Mouse (Mus musculus) kidney, adult 2 months (tissue): ENCODE results near the gene Clca4b. TPM values are rescaled to one million over a fixed set of nuclear protein-coding genes. Genes with fewer than 3 reads are reported as not detected.
"Not testable (repeated sequence)": the region's sequence is repeated elsewhere in the genome, so short reads cannot be mapped to it uniquely, and the experiment has no call there.

Experiments
- DNase-seq: peaks from one replicate; pipeline ENCODE4 v3.0.0; 2021
- H3K27ac ChIP-seq: fragments of 200-500 bp; 2 replicates; pipeline ENCODE4 v1.5.1; 2012; ENCODE audit warnings: low read depth, low read length, control low read depth, inconsistent platforms; ENCODE audit not compliant: insufficient read depth
- H3K27me3 ChIP-seq: fragments of 200-500 bp; replicated peaks from 2 replicates; pipeline ENCODE4 v1.6.1; 2012; ENCODE audit warnings: mild to moderate bottlenecking, moderate library complexity, low read length, inconsistent platforms; ENCODE audit not compliant: control insufficient read depth, insufficient read depth
- H3K36me3 ChIP-seq: fragments of 200-500 bp; 2 replicates; pipeline ENCODE4 v1.6.1; 2012; ENCODE audit warnings: mild to moderate bottlenecking, moderate library complexity, low read length, inconsistent platforms; ENCODE audit not compliant: control insufficient read depth, insufficient read depth
- H3K4me1 ChIP-seq: fragments of 200-500 bp; 2 replicates; pipeline ENCODE4 v1.6.1; 2011; ENCODE audit warnings: low read length; ENCODE audit not compliant: control insufficient read depth, insufficient read depth
- H3K4me3 ChIP-seq: fragments of 200-500 bp; 2 replicates; pipeline ENCODE4 v1.5.1; 2011; ENCODE audit warnings: mild to moderate bottlenecking, low read depth, low read length, control low read depth; ENCODE audit not compliant: insufficient read depth
- CTCF ChIP-seq: fragments of 200-500 bp; conservative IDR thresholded peaks from 2 replicates; pipeline ENCODE4 v1.5.1; 2011; ENCODE audit warnings: low read depth, mild to moderate bottlenecking, control low read depth, low read length, moderate library complexity, mixed read lengths; ENCODE audit not compliant: insufficient read depth, insufficient read length
- POLR2A ChIP-seq: fragments of 200-500 bp; IDR thresholded peaks from one replicate; pipeline ENCODE4 v1.6.1; 2011; ENCODE audit warnings: low read depth, low read length, control low read depth
- WGBS: fragments of 180-500 bp; shearing (Covaris S2); methylation state at CpG from one replicate; pipeline ENCODE4 v1.1.7; 2018; 5-methylcytosine and 5-hydroxymethylcytosine counted together
- polyA plus RNA-seq: library from polyadenylated mRNA; depleted of rRNA; stranded (reverse); fragments of >200 nt; gene quantifications from 2 replicates; pipeline ENCODE4 v1.2.3, GENCODE M21; 2012

Gene Clca4b
- polyA plus RNA-seq, 1 experiment, result 0.02 TPM

- Histone ChIP-seq H3K4me3 (no peak overlapping the region), H3K4me1 (no peaks in the 10 kb centered on the region)
- no peak for DNase-seq
These were observed 18.5 kb upstream of the Clca4b start for GRCm38 (mm10) chr3:144950829-144951228.

GRCm38 (mm10) chr3:144947376-144947775 is 15.0 kb upstream of the Clca4b start:
- WGBS, result 36% methylated on average over 5 of the region's 5 CpGs
- not testable (repeated sequence) for H3K36me3 ChIP-seq, H3K4me1 ChIP-seq, H3K27me3 ChIP-seq, DNase-seq, H3K4me3 ChIP-seq, H3K27ac ChIP-seq

More at GRCm38 (mm10) chr3:144950829-144951228, 18.5 kb upstream of the Clca4b start:
- Histone ChIP-seq H3K27me3 (no peaks in the 10 kb centered on the region), H3K36me3 (no peaks in the 10 kb centered on the region), H3K27ac (no peak overlapping the region)
- TF ChIP-seq CTCF (no peak), POLR2A (no peak)
- WGBS, result 63% methylated on average over 4 of the region's 4 CpGs

GRCm38 (mm10) chr3:144933625-144934024 is 1.3 kb upstream of the Clca4b start:
- H3K36me3 ChIP-seq, DNase-seq, H3K4me1 ChIP-seq, H3K4me3 ChIP-seq, H3K27ac ChIP-seq, H3K27me3 ChIP-seq: not testable (repeated sequence)

GRCm38 (mm10) chr3:144933011-144933491 is 722 bp upstream of the Clca4b start:
- Histone ChIP-seq H3K27ac (no peak overlapping the region), H3K4me1 (no peaks in the 10 kb centered on the region), H3K4me3 (no peak overlapping the region), H3K27me3 (no peaks in the 10 kb centered on the region), H3K36me3 (no peaks in the 10 kb centered on the region)
- WGBS, result 93% methylated on average over 1 of the region's 1 CpGs
- no peak for DNase-seq
- no peak for TF ChIP-seq POLR2A
- no peak for TF ChIP-seq CTCF

- Histone ChIP-seq H3K36me3 (no peaks in the 10 kb centered on the region), H3K27ac (no peak overlapping the region), H3K27me3 (no peaks in the 10 kb centered on the region), H3K4me1 (no peaks in the 10 kb centered on the region), H3K4me3 (no peak overlapping the region)
- no peak for DNase-seq
- WGBS, result 88% methylated on average over 2 of the region's 2 CpGs
- no peak for TF ChIP-seq CTCF
- no peak for TF ChIP-seq POLR2A
These were observed 18.3 kb downstream of the Clca4b start for GRCm38 (mm10) chr3:144914014-144914413.

- Histone ChIP-seq H3K4me1 (no peaks in the 10 kb centered on the region), H3K4me3 (no peak overlapping the region), H3K27ac (no peak overlapping the region), H3K36me3 (no peaks in the 10 kb centered on the region), H3K27me3 (no peaks in the 10 kb centered on the region; the same call in 1 of the 2 replicates)
- TF ChIP-seq POLR2A, result no peak
- TF ChIP-seq CTCF, result no peak
- DNase-seq, result peak; percentile 5
- 93% methylated on average over 2 of the region's 2 CpGs for WGBS
These were observed 35.2 kb downstream of the Clca4b start for GRCm38 (mm10) chr3:144897042-144897678.

- no peaks in the 10 kb centered on the region for H3K36me3 ChIP-seq
- DNase-seq, result peak; percentile 2
- H3K27ac ChIP-seq, result no peak overlapping the region
- TF ChIP-seq POLR2A (no peak), CTCF (no peak)
- H3K4me1 ChIP-seq, result peaks cover 2% of the 10 kb centered on the region; the same call in 1 of the 2 replicates
- no peak overlapping the region for H3K4me3 ChIP-seq
- H3K27me3 ChIP-seq, result no peaks in the 10 kb centered on the region
- 29% methylated on average over 2 of the region's 2 CpGs for WGBS
These were observed 42.0 kb downstream of the Clca4b start for GRCm38 (mm10) chr3:144890246-144890758.
